Mouse (Mus musculus): Measurements from ENCODE around the gene Esp24.

DNA sequence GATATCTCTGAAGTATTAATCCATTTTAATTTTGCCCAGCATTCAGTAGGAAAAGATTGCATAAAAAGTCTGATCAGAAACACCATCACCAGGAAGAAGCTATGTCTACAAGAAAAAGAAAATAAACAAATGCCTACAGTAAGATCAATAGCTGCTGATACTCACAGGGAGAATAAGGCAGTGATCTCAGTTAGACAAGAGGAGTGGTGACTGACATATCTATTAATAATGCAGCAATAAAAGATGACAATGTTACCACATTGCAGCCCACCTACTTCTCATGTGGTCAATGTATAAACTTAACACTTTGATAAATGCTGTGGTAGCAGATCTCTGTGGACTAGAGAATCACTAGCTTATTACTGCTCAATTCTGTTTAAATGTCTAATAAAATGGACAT is 6.7 kb downstream of the Esp24 start, which contains the start of gene Gm21903:
- TF ChIP-seq CTCF (IDR thresholded peaks at IDR 0.05; ENCODE audit: low read depth, low read length) (no peak), POLR2A (IDR thresholded peaks at IDR 0.05; ENCODE audit: insufficient read depth, low read length) (no peak)

Data from ES-Bruce4 (cell line).